Mouse (Mus musculus) erythroblast, embryonic 14.5 days (primary cell): ENCODE data around the gene Nhsl1. TPM values are rescaled to one million over a fixed set of nuclear protein-coding genes. Genes with fewer than 3 reads are reported as not detected.

Experiments
- H3K27me3 ChIP-seq: 2 replicates; pipeline ENCODE4 v1.6.1; 2012; ENCODE audit warnings: inconsistent platforms; ENCODE audit not compliant: control insufficient read depth
- H3K36me3 ChIP-seq: 2 replicates; pipeline ENCODE4 v1.6.1; 2012; ENCODE audit warnings: mild to moderate bottlenecking, inconsistent platforms; ENCODE audit not compliant: control insufficient read depth
- H3K4me1 ChIP-seq: 2 replicates; pipeline ENCODE4 v1.6.1; 2012; ENCODE audit warnings: inconsistent platforms; ENCODE audit not compliant: control insufficient read depth
- H3K4me3 ChIP-seq: replicated peaks from 2 replicates; pipeline ENCODE3; 2012; ENCODE audit warnings: moderate library complexity, mild to moderate bottlenecking, inconsistent platforms
- H3K9me3 ChIP-seq: 2 replicates; pipeline ENCODE4 v1.6.1; 2012; ENCODE audit warnings: low read length, inconsistent platforms, mixed read lengths; ENCODE audit not compliant: control insufficient read depth
- GATA1 ChIP-seq: IDR thresholded peaks from 2 replicates; pipeline ENCODE4 v1.6.1; 2012; ENCODE audit warnings: low read length, inconsistent platforms, mixed read lengths
- TAL1 ChIP-seq: IDR thresholded peaks from 3 replicates; pipeline ENCODE4 v1.6.1; 2012; ENCODE audit warnings: low read length, inconsistent platforms, mixed read lengths
- polyA plus RNA-seq: library from polyadenylated mRNA; stranded (reverse); fragments of >175 nt; gene quantifications from 2 replicates; pipeline ENCODE4 v1.2.3, GENCODE M21; 2012

The Nhsl1 gene
- 0.02 TPM in 1 of 2 replicates, not detected in the other for polyA plus RNA-seq

DNA sequence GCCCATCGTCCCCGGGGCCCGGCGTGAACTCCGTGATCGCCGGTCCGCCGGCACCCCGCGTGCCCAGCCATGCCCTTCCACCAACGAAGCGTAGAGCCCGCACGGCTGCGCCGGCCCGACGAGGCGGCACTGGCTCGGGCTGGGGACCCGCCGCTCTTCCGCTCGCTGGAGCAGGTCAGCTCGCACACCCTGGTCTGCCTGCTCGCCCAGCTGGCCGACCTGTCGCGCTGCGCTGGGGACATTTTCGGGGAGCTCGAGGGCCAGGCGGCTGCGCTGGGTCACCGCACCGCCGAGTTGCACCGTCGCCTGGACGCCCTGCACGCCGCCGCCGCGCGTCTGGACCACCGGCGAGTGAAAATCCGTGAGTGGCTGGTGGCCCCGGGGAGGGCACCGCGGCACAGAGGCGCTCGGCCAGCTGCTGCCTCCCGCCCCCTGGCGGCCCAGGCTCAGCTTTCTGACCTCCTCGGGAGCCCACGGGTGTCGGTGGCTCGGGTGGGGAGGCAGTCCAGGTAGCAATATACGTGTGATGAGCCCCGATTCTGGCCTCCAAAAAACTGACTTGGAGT, at the start of gene Nhsl1:
Gene Nhsl1 (plus strand): TSS at position 70 of the 566 bp plus-strand sequence.
- Histone ChIP-seq H3K4me3 (peak within 1 kb of the TSS; percentile 57), H3K36me3 (no peaks in the 10 kb centered on the region), H3K4me1 (no peaks in the 10 kb centered on the region), H3K27me3 (peaks cover 34% of the 10 kb centered on the region), H3K9me3 (no peaks in the 10 kb centered on the region)
- no peak for TF ChIP-seq TAL1
- TF ChIP-seq GATA1: no peak

DNA sequence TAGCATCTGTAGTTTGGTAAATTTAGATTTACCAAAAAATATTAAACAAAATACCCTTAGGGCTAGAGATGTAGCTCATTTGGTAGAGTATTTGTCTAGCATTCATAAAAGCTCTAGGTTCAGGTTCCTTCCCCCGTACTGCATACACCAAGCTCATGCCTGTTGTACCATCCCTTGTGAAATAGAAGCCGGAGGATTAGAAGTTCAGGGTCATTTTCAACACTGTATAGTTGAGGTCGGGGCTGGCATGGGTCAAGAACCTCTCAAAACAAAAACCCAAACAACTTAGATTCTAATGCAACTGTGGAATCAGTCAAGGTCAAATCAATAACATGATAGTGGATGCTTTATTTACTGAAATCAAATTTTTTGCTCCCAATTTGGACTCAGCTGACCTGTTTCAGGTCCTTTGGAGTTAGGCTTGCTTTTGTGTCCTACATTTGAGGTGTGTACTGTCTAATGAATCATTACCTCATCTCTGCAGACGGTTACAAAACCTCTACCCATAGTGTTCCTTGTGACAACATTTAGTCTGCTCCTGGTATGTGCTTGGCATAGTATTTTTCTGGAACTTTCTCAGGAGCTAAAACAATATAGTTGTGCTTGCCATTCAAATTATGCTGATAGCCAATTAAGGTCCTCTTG, 42.6 kb upstream of the Nhsl1 start:
- H3K4me3 ChIP-seq: no peak overlapping the region
- H3K9me3 ChIP-seq: no peaks in the 10 kb centered on the region
- H3K4me1 ChIP-seq: no peaks in the 10 kb centered on the region
- no peaks in the 10 kb centered on the region for H3K27me3 ChIP-seq
- no peaks in the 10 kb centered on the region for H3K36me3 ChIP-seq
- TF ChIP-seq GATA1 (no peak), TAL1 (no peak)

DNA sequence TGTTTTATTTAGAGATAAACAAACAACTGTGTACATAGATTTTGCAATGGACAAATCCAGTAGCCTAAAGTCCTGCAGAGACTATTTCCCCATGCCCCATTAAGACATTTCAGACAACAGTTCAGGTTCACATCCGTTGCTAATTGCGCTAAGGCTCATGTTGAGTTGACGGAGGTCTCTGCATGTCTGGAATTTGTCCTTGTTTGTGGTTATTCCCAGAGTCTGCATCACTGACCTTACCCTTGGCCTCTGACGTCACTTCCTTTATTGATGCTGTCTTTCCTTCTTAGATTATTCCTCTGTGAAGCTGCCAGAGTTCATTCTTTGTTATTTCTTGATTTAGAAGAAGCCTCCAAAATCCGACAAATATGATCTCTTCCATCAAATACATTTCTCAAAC, 34.8 kb upstream of the Nhsl1 start:
- H3K9me3 ChIP-seq: no peaks in the 10 kb centered on the region
- H3K4me3 ChIP-seq: no peak overlapping the region
- no peak for TF ChIP-seq GATA1
- no peak for TF ChIP-seq TAL1
- H3K36me3 ChIP-seq: no peaks in the 10 kb centered on the region
- no peaks in the 10 kb centered on the region for H3K27me3 ChIP-seq
- H3K4me1 ChIP-seq: no peaks in the 10 kb centered on the region

DNA sequence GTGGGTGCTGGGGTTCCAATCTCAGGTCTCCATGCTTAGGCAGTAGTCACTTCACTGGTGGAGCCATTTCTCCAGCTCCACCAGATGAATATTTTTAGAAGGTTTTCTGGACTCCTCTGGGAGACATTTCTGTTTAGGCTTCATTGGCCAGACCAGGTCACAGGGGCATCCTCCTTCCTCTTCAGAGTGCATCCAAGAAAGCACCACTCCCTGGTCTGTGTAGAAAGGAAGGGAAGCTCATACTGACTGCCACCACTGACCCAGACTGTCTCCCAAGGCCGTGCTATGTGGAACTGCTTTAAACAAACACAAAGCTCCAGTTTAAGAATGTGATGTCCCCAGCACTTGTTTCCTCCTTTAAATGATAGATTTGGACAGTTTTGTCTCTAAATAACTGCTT, 29.3 kb upstream of the Nhsl1 start:
- TF ChIP-seq GATA1 (no peak), TAL1 (no peak)
- Histone ChIP-seq H3K36me3 (no peaks in the 10 kb centered on the region), H3K4me1 (no peaks in the 10 kb centered on the region), H3K27me3 (no peaks in the 10 kb centered on the region), H3K4me3 (no peak overlapping the region), H3K9me3 (no peaks in the 10 kb centered on the region)

DNA sequence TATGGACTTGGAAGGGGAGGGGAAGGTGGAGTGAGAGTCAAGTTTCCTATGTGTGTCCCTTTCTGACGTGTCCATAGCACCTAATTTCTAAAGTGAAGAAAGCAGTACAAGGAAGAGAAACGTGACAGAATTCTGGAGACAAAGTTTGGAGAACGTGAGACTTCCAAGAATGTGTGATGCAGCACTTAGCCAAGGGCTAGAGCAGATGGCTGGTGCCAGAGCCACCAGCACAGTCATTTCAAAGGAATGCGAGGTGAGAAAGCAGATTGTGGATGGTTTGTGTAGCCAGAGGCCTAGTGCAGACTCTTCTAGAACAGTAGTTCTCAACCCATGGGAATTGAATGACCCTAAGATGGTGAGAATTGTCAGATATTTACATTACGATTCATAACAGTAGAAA, 13.7 kb upstream of the Nhsl1 start:
- Histone ChIP-seq H3K27me3 (no peaks in the 10 kb centered on the region), H3K4me1 (no peaks in the 10 kb centered on the region), H3K9me3 (no peaks in the 10 kb centered on the region), H3K36me3 (no peaks in the 10 kb centered on the region), H3K4me3 (no peak overlapping the region)
- no peak for TF ChIP-seq GATA1
- no peak for TF ChIP-seq TAL1

DNA sequence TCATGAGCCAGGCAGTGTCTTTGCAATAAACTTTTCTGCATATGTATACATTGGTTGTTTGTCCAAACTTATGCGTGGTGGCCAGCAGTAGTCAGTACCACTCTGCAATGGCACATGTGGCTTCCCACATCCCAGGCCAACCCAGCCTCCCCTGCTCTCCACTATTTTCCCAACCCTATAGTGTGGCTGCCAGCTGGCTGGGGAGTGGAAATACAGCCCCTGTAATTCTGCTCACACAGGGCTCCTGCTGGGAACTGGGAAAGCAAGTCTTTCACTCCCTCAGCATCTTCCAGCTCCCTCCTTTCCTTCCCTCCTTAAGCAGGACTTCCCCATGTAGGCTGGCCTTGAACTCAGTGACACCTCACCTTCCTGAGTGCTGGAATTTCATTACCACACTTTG, 3.7 kb upstream of the Nhsl1 start:
- Histone ChIP-seq H3K4me3 (no peak overlapping the region), H3K36me3 (no peaks in the 10 kb centered on the region), H3K4me1 (no peaks in the 10 kb centered on the region), H3K9me3 (no peaks in the 10 kb centered on the region), H3K27me3 (peaks cover 33% of the 10 kb centered on the region)
- TF ChIP-seq GATA1: no peak
- TF ChIP-seq TAL1: no peak

DNA sequence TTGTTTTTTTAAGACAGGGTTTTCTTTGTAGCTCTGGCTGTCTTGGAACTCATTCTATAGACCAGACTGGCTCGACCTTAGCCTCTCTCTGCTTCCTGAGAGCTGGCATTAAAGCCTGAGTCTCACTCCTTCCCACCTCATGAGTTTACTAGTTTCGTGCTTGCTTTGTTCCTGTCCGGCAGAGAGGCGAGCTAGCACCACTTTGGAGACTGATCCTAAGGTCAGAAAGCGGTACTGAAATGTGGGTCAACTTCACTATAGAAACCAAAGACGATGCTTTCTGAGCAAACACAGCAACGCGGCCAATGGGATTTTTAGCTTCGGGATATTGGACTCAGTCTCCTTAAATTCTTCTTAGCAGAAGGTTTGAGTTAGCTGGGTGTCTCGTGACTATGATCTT, 1.3 kb upstream of the Nhsl1 start:
- H3K4me3 ChIP-seq: no peak overlapping the region
- H3K27me3 ChIP-seq: peaks cover 34% of the 10 kb centered on the region
- H3K4me1 ChIP-seq: no peaks in the 10 kb centered on the region
- no peak for TF ChIP-seq GATA1
- no peaks in the 10 kb centered on the region for H3K9me3 ChIP-seq
- no peaks in the 10 kb centered on the region for H3K36me3 ChIP-seq

DNA sequence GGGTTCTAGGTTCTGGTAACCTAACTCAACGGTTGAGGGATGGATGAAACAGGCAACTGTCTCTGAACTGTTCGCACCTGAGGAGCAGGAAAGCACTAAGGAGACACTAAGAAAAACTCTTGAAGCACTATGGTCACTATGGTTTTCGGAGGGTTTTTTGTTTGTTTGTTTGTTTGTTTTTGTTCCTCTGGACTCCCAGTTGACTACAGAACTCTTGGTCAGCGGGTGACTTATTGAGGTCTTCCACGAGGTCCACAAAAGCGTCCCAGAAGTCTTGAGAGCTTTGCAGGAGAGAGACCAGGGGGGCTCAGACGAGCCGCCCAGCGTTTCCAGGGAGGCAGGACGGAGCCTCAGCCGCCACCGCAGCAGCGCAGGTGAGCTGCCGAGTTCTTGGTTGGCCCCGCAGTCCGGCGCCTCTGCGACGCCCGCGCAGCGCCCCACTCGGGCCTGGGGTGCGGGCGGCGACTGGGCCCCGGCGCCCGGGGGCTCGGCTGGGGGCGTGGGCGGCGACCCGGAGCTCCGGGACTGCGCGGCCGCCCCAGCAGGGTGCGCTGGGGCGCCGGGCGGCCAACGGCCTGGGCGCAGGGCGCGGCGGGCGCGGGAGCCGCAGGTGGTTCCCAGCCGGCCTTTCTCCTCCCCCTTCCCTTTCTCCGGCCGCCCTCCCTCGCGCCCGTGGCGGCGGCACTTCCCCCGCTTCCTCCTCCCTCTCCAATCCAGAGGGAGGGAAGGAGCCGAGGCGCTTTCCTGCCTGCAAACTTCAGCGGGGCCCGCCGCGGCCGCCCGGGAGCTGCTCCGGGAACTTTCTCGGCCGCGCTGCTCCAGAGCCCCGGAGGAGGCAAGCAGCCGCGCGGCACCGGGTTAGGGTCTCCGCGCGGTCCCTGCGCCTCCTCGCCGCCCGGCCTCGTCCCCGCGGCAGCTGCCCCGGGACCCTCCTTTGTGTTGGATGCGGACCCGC, 547 bp upstream of the Nhsl1 start:
- Histone ChIP-seq H3K4me1 (no peaks in the 10 kb centered on the region), H3K36me3 (no peaks in the 10 kb centered on the region), H3K27me3 (peaks cover 34% of the 10 kb centered on the region), H3K9me3 (no peaks in the 10 kb centered on the region), H3K4me3 (peak overlapping the region; percentile 57)
- TF ChIP-seq GATA1 (no peak), TAL1 (no peak)

DNA sequence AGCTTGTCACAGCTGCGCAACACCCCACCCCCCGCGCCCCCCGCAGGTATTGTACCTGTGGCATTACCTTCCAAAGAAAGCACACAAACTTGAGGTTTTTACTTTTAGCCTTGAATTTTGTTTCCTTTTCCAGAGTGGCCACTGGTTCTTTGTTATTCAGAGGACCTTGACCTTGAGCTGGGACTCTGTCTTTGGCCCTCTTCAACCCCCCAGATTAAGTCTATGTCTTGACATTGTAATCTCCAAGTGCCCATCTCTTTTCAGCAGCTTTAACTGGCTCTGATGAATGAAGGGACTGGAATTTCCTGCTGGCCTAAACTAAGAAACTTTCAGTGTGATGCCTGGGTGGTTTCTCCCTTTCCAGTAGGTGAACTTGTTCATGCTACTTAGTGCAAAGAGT, 906 bp downstream of the Nhsl1 start:
- Histone ChIP-seq H3K36me3 (no peaks in the 10 kb centered on the region), H3K9me3 (no peaks in the 10 kb centered on the region), H3K27me3 (peaks cover 34% of the 10 kb centered on the region), H3K4me3 (no peak overlapping the region), H3K4me1 (no peaks in the 10 kb centered on the region)
- TF ChIP-seq TAL1 (no peak), GATA1 (no peak)
